Mouse (Mus musculus) megakaryocyte-erythroid progenitor cell, adult 5-6 weeks (primary cell): ENCODE measurements at regions not wholly inside any gene's neighbourhood (a gene's known extent, or its start where the extent isn't known, plus 50 kb on each side); places are given as distances from the start of the nearest gene placed in this dataset.

Experiments
- ATAC-seq: replicated peaks from 2 replicates; pipeline ENCODE4 v1.8.0; 2016; ENCODE audit warnings: mild to moderate bottlenecking, inconsistent platforms; ENCODE audit not compliant: severe bottlenecking, poor library complexity, low FRiP score, low TSS enrichment

GRCm38 (mm10) chr7:37181109-37181508 is 483.2 kb downstream of the Tshz3 start:
- no peak for ATAC-seq

DNA sequence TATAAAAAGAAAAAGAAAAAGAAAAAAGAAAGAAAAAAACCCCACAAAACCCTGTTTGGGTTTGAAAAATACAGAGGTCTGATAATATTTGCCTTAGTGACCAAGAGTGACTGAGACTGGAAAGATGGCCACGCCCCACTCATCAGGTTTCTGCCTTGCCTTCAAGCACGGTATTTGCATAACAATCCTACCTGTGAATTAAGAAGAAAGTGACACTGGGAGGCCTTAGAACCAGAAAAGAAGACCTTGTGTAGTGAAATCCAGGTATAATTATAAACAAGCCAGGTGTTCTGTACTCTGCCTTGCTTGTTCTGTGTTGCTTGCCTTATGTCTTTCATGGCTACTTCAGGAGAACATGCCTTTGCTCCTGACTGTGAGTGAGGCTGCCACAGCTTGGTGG is 494.6 kb downstream of the Tshz3 start:
- no peak for ATAC-seq

DNA sequence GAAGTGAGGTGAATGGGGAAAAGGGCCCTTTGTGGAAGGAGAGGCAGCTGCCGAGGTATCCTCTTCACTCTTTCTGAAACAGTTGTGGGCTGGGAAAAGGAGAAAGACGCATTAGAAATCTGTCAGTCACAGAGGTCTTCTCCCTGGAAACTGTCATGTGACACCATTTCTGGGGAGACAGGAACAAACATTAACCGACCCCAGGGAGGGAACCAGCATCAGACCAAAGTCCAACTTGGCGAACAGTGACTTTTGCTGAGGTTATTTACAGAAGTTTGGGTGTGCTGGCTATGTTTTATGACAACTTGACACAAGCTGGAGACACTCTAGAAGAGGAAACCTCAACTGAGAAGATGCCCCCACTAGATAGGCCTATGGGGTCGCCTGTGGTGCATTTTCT is 506.9 kb downstream of the Tshz3 start:
- ATAC-seq, result no peak

GRCm38 (mm10) chr7:37208305-37208704 is 510.4 kb downstream of the Tshz3 start:
- ATAC-seq, result no peak

DNA sequence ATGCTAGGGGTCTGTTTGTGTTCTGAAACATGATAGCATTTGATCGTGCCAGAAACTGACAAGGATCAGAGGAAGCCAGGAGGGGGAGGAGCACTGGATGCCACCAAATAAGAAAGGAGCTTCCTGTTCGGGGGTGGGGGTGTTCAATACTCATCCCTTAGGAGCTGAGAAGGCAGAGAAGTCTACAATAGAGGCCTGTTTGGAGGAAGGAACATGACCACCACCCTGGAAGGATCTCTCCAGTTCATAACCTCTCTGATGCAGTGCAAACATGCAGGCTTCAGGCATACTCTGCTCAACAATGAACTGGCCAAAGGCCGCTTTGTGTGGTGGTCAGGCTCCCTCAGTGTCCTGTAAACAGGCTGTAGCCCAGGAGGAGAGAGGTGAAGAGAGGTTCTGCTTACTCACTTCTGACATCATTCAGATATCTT is 515.8 kb downstream of the Tshz3 start:
- ATAC-seq, result no peak

DNA sequence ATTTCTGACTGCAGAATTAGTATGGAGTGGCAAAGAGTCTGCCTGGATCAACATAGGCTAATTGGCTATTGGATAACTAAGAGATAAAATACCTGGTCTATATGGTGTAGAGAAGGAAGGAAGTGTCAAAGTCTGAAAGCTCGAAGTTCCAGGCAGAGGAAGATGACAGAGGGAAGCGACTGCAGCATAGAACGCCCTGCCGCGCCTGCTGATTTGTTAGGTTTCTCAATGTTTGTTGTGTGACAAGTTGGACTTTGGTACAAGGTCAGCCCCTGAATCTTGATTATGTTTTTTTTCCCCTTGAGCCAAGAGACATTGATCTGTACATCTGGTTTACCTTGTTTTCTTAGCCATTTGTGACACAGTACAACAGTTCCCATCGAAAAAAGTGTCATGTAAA is 517.6 kb downstream of the Tshz3 start:
- ATAC-seq, result no peak

GRCm38 (mm10) chr7:37220476-37220875 is 522.6 kb downstream of the Tshz3 start:
- ATAC-seq, result no peak

GRCm38 (mm10) chr7:37226423-37226822 is 528.5 kb downstream of the Tshz3 start:
- no peak for ATAC-seq

GRCm38 (mm10) chr7:37230641-37231347 is 532.9 kb downstream of the Tshz3 start:
- ATAC-seq, result no peak

GRCm38 (mm10) chr7:37240832-37241231 is 532.6 kb downstream of the Zfp536 start:
- no peak for ATAC-seq

DNA sequence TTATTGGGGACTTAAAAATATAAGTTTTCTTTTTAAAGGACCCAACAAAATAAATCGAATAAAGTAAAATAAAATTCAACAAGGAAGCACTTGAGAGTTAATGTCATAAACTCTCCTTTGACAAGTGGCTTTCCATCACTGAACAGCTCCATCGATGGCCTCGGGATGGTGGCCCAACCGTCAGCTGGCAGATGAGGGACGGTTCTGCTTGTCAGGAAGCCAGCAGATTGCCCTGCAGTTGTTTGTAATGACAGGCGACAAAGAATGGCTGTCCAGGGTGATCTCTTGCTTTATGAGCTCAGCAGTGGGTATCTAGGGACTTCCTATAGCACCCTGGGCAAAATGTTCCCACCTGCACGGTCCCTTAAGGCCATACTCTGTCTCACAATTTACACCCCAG is 531.7 kb downstream of the Zfp536 start:
- no peak for ATAC-seq

DNA sequence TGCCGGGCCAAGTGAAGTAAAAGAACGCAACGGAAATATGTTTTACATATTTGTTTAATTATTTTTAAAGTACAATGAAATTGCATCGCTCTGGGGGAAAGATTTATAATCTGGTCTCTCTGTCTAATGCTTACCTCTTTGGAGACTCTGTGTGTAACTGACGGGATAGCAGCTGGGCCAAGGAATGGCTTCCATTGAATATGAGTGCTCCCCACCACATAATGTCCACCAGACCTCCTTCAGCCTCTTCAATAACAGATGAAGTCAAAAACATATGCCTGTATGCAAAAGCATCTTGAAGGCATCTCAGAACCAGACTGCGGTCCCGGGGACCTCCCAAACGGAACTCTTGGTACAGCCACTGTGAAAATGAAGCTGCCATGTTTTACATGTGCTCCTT is 531.0 kb downstream of the Zfp536 start:
- no peak for ATAC-seq

- ATAC-seq, result no peak
Measured at GRCm38 (mm10) chr7:37246156-37246555, 527.3 kb downstream of the Zfp536 start.

GRCm38 (mm10) chr7:37254431-37254830 is 519.0 kb downstream of the Zfp536 start:
- no peak for ATAC-seq

GRCm38 (mm10) chr7:37255840-37256239 is 517.6 kb downstream of the Zfp536 start:
- ATAC-seq, result no peak

DNA sequence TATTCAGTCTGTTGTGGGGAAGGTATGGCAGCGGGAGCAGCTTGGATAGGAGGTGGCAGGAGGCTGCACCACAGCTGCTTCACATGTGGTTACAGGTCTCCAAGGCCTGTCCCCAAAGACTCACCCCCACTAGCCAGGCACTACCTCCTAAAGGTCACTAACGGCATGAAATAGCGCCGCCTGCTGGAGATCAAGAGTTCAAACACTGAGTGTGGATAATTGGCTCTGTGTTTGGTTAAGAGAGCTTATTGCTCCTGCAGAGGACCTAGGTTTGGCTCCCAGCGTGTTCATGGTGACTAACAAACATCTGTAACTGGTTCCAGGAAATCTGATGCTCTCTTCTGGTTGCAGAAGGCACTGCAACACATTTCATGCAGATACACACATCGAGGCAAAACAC is 514.1 kb downstream of the Zfp536 start:
- no peak for ATAC-seq

GRCm38 (mm10) chr7:37262846-37263245 is 510.6 kb downstream of the Zfp536 start:
- ATAC-seq, result no peak

DNA sequence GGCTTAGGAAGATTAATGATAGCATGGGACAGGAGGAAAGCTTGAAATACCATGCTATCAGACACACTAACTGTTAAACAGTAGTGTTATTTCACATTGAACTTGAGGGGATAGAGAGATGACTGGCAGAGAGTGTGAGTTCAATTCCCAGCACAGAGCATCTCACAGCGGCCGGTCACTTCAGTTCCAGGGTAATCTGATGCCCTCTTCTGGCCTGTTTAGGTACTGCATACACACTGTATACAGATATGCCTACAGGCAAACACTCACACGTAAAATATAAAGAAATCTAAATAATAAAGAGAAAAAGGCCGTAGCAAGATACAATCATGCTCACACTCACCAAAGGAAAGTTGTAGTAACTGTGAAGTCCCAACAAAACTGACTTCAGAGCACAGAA is 506.0 kb downstream of the Zfp536 start:
- ATAC-seq, result no peak

DNA sequence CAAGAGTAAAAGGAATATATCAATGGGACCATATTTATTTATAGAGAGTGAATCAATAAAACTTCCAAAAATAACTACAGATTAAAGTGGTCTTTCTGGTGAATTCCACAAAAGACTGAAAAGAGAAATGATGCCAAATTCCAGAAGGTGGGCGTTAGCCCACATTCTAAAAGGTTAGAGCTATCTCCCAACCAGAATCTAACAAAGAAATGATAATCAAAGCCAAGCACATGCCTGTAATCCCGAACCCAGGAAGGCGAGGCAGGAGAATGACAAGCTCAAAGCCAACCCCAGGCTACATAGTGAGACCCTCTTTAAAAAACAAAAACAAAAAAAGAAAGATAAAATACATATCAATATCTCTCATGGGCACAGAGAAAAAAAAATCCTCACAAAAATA is 502.6 kb downstream of the Zfp536 start:
- no peak for ATAC-seq

- ATAC-seq, result no peak
Measured at GRCm38 (mm10) chr7:37290018-37290417, 483.4 kb downstream of the Zfp536 start.

DNA sequence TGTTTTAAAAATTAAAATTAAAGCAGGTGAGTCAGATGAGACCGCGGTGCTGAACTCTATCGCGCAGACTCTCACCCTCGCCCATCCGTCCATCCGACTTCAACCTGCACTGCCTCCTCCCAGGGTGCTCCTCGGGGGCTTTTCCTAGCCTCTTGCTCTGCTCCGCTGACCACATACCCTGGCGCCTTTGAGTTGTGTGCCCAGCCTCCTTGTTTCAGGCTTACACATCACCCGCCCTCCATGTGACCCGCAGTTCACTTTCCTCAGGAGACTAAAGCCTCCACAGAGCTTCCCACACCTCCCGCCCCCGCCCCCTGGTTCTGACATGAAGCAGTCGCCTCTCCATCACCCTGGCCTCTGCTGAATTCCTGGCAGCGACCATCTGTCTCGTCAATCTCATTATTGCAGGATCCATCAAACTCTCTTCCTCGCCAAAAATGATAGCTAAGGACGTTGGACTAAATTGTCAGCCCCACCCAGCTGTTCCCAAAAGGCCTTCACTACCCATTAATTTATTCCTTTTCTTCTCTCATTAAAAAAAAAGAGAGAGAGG is 482.9 kb downstream of the Zfp536 start:
- no peak for ATAC-seq

DNA sequence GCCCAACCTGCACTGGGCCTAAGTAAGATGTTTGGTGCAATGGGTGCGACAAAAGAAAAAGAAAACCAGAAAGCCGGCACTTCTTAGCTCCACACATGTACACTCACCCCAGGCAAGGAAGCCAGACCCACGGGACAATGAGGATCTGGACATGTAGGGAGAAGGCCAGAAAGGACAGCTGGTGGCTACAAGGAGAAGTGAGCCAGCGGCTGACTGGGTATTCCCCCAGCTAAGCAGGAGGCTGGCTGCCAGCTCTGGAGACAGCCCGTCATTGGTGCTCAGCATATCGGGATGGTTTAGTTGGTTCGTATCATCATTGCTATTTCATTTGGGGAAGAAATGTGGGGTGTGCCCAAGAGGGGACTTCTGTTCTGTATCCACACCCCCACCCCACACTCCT is 481.7 kb downstream of the Zfp536 start:
- ATAC-seq, result no peak
